Mouse (Mus musculus): ENCODE measurements at regions not wholly inside any gene's neighbourhood (a gene's known extent, or its start where the extent isn't known, plus 50 kb on each side); places are given as distances from the start of the nearest gene placed in this dataset.
"Not testable (repeated sequence)": the region's sequence is repeated elsewhere in the genome, so short reads cannot be mapped to it uniquely, and the experiment has no call there.

DNA sequence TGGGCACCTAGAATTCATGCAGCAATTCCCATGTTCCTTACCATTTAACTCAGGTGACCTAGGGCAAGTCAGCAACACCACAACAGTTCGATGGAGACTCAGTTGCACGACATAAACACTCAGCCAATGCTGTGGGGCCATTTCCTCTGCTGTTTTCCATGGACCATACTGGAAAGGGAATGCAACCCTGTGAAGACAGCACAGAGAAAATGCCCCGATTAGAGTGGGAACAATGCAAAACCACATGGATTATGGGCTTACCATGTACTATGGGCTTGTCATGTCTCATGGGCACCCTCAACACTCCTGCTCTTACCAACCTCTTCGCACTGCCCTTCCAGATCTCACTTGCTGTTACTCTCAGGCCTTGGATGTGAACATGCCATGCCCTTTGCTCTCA, 207.6 kb downstream of the Snurf start:
- not testable (repeated sequence) for DNase-seq (ENCODE audit: low spot score)

DNA sequence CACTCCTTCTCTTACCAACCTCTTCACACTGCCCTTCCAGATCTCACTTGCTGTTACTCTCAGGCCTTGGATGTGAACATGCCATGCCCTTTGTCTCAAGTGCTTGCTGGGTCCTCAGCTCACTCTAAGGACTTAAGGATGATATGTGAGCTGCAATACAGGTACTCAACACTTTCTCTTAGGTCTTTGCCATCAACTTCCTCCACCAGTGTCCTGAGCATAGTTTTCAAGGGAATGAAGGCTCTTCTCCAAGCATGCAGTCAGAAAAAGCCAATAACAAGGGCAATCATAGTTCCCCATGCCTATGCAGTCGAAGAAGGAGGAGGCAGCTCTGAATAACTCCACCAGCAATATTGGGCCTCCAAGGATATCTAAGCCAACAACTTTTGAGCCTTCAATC, 235.1 kb downstream of the Snurf start:
- peak; percentile 6 for DNase-seq (ENCODE audit: low spot score)

DNA sequence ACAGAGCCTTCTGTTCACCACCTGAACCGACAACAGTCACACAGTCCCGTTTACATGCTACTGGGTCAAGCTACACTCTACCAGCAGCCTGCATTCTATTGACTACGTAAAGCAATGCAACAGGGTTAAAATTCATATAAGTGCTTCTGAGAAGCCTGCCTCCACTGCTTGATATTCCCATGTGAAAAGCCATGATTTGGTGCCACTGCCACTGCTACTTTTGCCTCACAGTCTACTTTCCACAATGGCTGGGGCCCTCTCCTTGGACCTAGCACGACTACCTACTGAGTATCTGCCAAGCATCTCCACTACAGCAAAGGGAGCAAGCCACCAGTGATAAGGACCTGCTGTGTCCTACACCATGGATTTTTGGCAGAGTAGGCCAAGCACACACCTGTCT, 236.2 kb downstream of the Snurf start:
- DNase-seq (ENCODE audit: low spot score): peak; percentile 1

DNA sequence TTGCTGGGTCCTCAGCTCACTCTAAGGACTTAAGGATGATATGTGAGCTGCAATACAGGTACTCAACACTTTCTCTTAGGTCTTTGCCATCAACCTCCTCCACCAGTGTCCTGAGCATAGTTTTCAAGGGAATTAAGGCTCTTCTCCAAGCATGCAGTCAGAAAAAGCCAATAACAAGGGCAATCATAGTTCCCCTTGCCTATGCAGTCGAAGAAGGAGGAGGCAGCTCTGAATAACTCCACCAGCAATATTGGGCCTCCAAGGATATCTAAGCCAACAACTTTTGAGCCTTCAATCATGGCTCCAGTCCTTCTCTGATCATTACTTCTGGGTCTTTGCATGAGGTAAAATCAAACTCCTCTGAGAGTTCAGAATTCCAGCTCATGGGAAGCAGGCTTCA, 237.5 kb downstream of the Snurf start:
- peak; percentile 2 for DNase-seq (ENCODE audit: low spot score)

Data from ovary, adult 18-20 months (tissue).